Mouse (Mus musculus) embryonic facial prominence, embryonic 10.5 days (tissue): Measurements from ENCODE around the gene Pmf1. TPM values are rescaled to one million over a fixed set of nuclear protein-coding genes. Genes with fewer than 3 reads are reported as not detected.
"Not testable (repeated sequence)": the region's sequence is repeated elsewhere in the genome, so short reads cannot be mapped to it uniquely, and the experiment has no call there.

Source experiments
- DNase-seq: peaks from one replicate; pipeline ENCODE4 v3.0.0-alpha.2; 2017; ENCODE audit warnings: low spot score
- H3K27ac ChIP-seq: fragments of 300-500 bp; sonication (generic); replicated peaks from 2 replicates; pipeline ENCODE4 v1.5.1; 2016; ENCODE audit warnings: mild to moderate bottlenecking
- H3K27me3 ChIP-seq: fragments of 300-500 bp; sonication (generic); replicated peaks from 2 replicates; pipeline ENCODE4 v1.6.1; 2016; ENCODE audit warnings: low read depth, mild to moderate bottlenecking; ENCODE audit not compliant: poor library complexity, severe bottlenecking
- H3K36me3 ChIP-seq: fragments of 300-500 bp; sonication (generic); replicated peaks from 2 replicates; pipeline ENCODE4 v1.6.1; 2016; ENCODE audit warnings: mild to moderate bottlenecking, moderate library complexity
- H3K4me1 ChIP-seq: fragments of 300-500 bp; sonication (generic); 2 replicates; pipeline ENCODE4 v1.6.1; 2016
- H3K4me3 ChIP-seq: fragments of 300-500 bp; sonication (generic); 2 replicates; pipeline ENCODE4 v1.5.1; 2016; ENCODE audit warnings: mild to moderate bottlenecking, moderate library complexity
- H3K9me3 ChIP-seq: fragments of 300-500 bp; sonication (generic); 2 replicates; pipeline ENCODE4 v1.6.1; 2016; ENCODE audit warnings: mild to moderate bottlenecking
- WGBS: fragments of 180-500 bp; shearing (Covaris S2); methylation state at CpG from one replicate; pipeline ENCODE4 v1.1.7; 2016; 5-methylcytosine and 5-hydroxymethylcytosine counted together
- polyA plus RNA-seq: library from polyadenylated mRNA; unstranded; fragments of >200 nt; fragmentation: Nextera tagmentation; extraction: Ambion mirVana; gene quantifications from 2 replicates; pipeline ENCODE4 v1.2.1, GENCODE M21; 2016

Gene Pmf1
- polyA plus RNA-seq, 1 experiment from 2014 or later: 184 TPM

GRCm38 (mm10) chr3:88375750-88376626 lies 34.1 kb downstream of the Pmf1 start:
- WGBS: 9% methylated on average over 19 of the region's 19 CpGs
- H3K4me3 ChIP-seq: peak overlapping the region; percentile 43

DNA sequence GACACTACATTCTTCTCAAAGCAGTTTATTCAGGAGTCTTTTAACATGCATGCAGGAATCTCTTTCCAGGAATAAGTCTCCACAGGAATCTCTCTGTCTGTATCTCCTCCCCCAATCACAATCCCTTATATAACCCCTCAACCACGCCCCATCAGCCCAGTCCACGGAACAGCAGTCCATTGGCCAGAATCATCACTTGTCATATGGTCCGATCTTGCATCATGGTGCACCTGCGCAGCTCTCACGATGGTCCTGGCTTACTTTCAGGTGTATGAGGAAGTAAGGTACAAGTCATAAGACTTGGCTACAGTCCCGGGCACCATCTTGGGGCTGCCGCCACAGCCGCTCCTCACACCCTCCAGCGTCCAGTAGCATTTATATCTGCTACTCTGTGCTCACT lies 37.5 kb downstream of the Pmf1 start, which contains the start of gene Bglap3:
Gene Bglap3 (minus strand): TSS at position 101 of the 400 bp plus-strand sequence.
- H3K4me3 ChIP-seq, DNase-seq, H3K36me3 ChIP-seq, H3K4me1 ChIP-seq, H3K27me3 ChIP-seq, H3K27ac ChIP-seq: not testable (repeated sequence)
- peaks cover 12% of the 10 kb centered on the region for H3K9me3 ChIP-seq
- 91% methylated on average over 9 of the region's 9 CpGs for WGBS

More at GRCm38 (mm10) chr3:88375750-88376626, 34.1 kb downstream of the Pmf1 start:
- H3K27ac ChIP-seq: peak overlapping the region; percentile 73
- H3K27me3 ChIP-seq, H3K4me1 ChIP-seq, H3K9me3 ChIP-seq, H3K36me3 ChIP-seq: not testable (repeated sequence)
- peak; percentile 70 for DNase-seq

DNA sequence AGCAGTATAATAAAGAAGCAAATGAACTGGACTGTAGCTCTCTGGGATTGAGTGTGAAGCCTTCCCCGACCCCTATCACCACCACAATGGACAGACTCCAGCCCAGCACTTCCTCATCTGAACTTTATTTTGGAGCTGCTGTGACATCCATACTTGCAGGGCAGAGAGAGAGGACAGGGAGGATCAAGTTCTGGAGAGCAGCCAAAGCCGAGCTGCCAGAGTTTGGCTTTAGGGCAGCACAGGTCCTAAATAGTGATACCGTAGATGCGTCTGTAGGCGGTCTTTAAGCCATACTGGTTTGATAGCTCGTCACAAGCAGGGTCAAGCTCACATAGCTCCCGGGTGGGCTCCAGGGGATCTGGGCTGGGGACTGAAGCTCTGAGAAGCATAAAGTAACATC lies 41.6 kb downstream of the Pmf1 start:
- not testable (repeated sequence) for H3K36me3 ChIP-seq, H3K27ac ChIP-seq, H3K4me3 ChIP-seq, DNase-seq
- Histone ChIP-seq H3K27me3 (peaks cover 41% of the 10 kb centered on the region), H3K9me3 (peaks cover 12% of the 10 kb centered on the region), H3K4me1 (peaks cover 28% of the 10 kb centered on the region)
- WGBS: 89% methylated on average over 7 of the region's 7 CpGs

DNA sequence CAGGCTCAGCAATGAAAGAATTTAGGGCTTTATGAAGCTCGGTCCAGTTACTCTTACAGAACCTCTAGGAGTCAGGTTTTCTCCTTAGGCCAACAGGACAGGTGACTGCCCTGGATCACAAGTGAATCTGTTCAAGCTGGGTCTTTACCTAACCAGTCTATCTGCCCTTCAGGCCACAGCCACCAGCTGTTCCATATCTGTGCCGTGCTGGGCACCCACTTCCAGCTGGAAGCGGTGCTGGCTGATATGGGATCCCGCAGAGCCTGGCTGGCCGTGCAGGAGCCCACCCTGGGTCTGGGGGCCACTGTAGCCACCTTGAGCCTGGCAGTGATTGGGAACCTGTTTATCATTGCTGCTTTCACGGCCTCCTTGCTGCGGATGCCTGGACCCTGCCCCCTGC lies 42.6 kb downstream of the Pmf1 start:
- H3K4me3 ChIP-seq, H3K27ac ChIP-seq, DNase-seq: not testable (repeated sequence)
- Histone ChIP-seq H3K9me3 (peaks cover 12% of the 10 kb centered on the region), H3K4me1 (peaks cover 31% of the 10 kb centered on the region), H3K27me3 (peaks cover 42% of the 10 kb centered on the region), H3K36me3 (peaks cover 12% of the 10 kb centered on the region)
- 57% methylated on average over 4 of the region's 7 CpGs for WGBS

DNA sequence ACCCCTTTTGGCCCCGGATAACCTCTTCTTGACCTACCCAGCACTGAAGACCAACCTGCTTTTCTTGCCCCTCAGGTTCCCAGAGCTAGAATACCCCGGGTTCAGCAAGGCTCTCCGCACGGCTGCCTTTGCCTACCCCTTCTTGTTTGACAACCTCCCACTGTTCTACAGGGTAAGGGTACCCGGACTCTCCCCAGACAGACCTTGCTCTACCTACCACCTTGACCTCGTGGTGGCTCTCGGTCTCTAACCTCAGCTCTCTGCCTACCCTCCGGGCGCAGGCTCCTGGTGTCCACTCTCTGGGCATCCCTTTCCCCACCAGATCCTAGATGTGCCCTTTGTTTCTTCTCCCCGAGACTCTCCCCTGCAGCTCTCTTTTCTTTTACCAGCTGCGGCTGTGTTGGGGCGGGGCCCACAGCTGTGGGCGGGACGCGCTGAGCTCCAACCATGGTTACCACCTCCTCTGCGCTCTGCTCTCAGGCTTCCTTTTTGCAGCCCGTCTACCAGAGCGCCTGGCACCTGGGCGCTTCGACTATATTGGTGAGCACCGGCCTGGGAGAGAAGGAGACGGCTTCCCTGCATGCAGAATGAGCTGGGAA lies 43.2 kb downstream of the Pmf1 start:
- Histone ChIP-seq H3K36me3 (peaks cover 18% of the 10 kb centered on the region), H3K27me3 (peaks cover 42% of the 10 kb centered on the region), H3K9me3 (peaks cover 12% of the 10 kb centered on the region), H3K4me3 (peak overlapping the region; percentile 45; the same call in 1 of the 2 replicates), H3K4me1 (peaks cover 31% of the 10 kb centered on the region)
- WGBS: 5% methylated on average over 22 of the region's 22 CpGs
- not testable (repeated sequence) for H3K27ac ChIP-seq
- peak; percentile 52 for DNase-seq

DNA sequence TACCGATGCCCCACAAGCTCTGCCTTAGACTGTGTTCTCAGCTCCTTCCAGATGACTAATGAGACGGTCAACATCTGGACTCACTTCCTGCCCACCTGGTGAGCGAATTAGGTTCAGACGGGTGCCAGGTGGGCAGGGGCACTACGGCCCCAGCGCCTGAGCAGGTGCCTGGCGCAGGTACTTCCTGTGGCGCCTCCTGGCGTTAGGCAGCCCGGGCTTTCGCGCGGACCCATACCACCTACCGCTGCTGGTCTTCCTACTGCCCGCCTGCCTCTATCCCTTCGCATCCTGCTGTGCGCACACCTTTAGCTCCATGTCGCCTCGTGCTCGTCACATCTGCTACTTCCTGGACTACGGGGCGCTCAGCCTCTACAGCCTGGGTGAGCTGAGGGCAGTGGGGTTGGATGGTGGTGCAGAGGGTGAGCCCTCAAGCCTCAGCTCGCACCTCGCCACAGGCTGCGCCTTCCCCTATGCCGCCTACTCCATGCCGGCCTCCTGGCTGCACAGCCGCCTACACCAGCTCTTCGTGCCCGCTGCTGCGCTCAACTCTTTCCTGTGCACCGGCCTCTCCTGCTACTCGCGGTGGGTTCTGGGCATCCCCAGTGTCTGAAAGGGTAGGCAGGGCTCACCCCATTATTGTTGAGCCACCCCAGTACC lies 44.3 kb downstream of the Pmf1 start:
- WGBS: 35% methylated on average over 34 of the region's 34 CpGs
- peaks cover 42% of the 10 kb centered on the region for H3K27me3 ChIP-seq
- H3K36me3 ChIP-seq: peaks cover 29% of the 10 kb centered on the region
- H3K27ac ChIP-seq: no peak overlapping the region
- no peak overlapping the region for H3K4me3 ChIP-seq
- no peak for DNase-seq
- peaks cover 12% of the 10 kb centered on the region for H3K9me3 ChIP-seq
- H3K4me1 ChIP-seq: peaks cover 39% of the 10 kb centered on the region

DNA sequence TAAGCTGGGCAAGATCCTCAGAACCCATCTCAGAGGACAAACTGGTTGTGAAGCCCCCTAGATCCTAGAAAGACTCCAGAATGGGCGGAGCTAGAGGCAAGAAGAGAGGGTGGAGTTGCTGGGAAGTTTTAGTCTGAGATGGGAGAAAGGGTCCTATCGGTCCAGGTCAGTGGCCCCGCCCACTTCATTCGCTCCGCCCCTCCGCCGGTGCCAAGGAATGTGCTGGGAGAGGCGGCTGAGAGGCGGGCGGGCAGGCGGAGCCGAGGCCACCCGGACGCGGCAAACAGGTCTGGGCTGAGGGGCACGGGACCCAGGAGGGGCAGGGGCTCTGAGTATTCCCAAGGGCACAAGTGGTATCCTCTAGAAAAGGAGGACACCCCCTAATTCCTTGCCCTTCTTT lies 45.8 kb downstream of the Pmf1 start, which contains the start of gene Paqr6:
Gene Paqr6 (plus strand): TSS at position 248 of the 400 bp plus-strand sequence.
- WGBS: 2% methylated on average over 16 of the region's 16 CpGs
- Histone ChIP-seq H3K4me1 (peaks cover 54% of the 10 kb centered on the region), H3K27me3 (peaks cover 42% of the 10 kb centered on the region), H3K27ac (no peak within 1 kb of the TSS; the same call in 1 of the 2 replicates), H3K4me3 (peak within 1 kb of the TSS; percentile 33), H3K36me3 (peaks cover 44% of the 10 kb centered on the region), H3K9me3 (no peaks in the 10 kb centered on the region)
- peak; percentile 67 for DNase-seq

- 57% methylated on average over 4 of the region's 4 CpGs for WGBS
- Histone ChIP-seq H3K4me1 (peaks cover 60% of the 10 kb centered on the region), H3K9me3 (no peaks in the 10 kb centered on the region), H3K36me3 (peaks cover 50% of the 10 kb centered on the region), H3K4me3 (no peak overlapping the region), H3K27me3 (peaks cover 42% of the 10 kb centered on the region), H3K27ac (no peak overlapping the region)
- no peak for DNase-seq
Measured at GRCm38 (mm10) chr3:88363700-88364099, 46.4 kb downstream of the Pmf1 start.

- DNase-seq: no peak
- Histone ChIP-seq H3K27me3 (peaks cover 34% of the 10 kb centered on the region), H3K27ac (no peak overlapping the region), H3K4me3 (no peak overlapping the region), H3K4me1 (peaks cover 56% of the 10 kb centered on the region), H3K9me3 (no peaks in the 10 kb centered on the region), H3K36me3 (peaks cover 69% of the 10 kb centered on the region)
- 86% methylated on average over 2 of the region's 2 CpGs for WGBS
Measured at GRCm38 (mm10) chr3:88361612-88362313, 48.4 kb downstream of the Pmf1 start.

DNA sequence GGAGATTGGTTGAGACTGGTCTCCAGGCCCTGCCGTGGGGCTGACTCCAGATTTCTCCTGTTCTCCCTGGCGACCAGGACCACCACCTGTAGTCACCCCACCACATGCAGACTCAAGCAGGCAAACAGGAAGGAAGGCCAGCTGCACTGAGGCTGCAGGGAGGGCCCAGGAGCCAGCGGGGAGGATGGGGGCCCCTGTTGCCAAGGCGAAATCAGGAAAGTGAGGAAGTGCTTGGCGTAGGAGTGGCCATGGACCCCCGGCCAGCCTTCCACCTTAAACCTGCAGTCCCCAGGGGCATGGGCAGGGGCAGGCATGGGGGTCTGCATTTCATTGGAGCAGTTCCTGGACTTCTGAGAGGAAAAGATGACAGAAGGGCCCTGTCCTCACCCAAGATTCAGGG lies 49.0 kb downstream of the Pmf1 start:
- 75% methylated on average over 6 of the region's 6 CpGs for WGBS
- Histone ChIP-seq H3K27me3 (peaks cover 28% of the 10 kb centered on the region), H3K4me3 (no peak overlapping the region), H3K4me1 (peaks cover 55% of the 10 kb centered on the region), H3K9me3 (no peaks in the 10 kb centered on the region), H3K27ac (0 out of 2 replicates have a peak overlapping the region, but pooled peaks have one; percentile 36), H3K36me3 (peaks cover 76% of the 10 kb centered on the region)
- DNase-seq: no peak

DNA sequence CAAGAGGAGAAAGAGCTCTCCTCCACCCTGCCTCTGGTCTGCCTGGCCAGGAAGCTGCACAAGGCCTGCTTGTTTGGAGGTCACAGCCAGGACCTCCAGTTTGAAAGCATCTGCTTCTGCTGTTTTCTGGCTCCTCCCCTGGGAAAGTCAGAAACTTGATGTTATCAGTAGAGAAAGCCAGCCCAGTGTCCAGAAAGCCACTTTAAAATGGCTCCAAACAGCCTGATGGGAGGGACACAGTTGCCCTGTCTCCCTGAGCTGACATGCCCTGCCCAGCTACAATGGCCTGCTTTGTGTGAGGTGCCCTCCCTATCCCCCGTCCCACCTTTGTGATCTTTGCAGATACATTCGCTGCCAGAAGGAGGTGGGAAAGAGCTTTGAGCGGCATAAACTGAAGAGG lies 50.1 kb downstream of the Pmf1 start:
- DNase-seq: no peak
- H3K27ac ChIP-seq: peak overlapping the region; percentile 36; the same call in 1 of the 2 replicates
- H3K4me1 ChIP-seq: peaks cover 48% of the 10 kb centered on the region
- H3K36me3 ChIP-seq: peaks cover 87% of the 10 kb centered on the region
- no peaks in the 10 kb centered on the region for H3K9me3 ChIP-seq
- WGBS: 57% methylated on average over 3 of the region's 3 CpGs
- H3K27me3 ChIP-seq: peaks cover 17% of the 10 kb centered on the region
- no peak overlapping the region; the same call in 1 of the 2 replicates for H3K4me3 ChIP-seq

DNA sequence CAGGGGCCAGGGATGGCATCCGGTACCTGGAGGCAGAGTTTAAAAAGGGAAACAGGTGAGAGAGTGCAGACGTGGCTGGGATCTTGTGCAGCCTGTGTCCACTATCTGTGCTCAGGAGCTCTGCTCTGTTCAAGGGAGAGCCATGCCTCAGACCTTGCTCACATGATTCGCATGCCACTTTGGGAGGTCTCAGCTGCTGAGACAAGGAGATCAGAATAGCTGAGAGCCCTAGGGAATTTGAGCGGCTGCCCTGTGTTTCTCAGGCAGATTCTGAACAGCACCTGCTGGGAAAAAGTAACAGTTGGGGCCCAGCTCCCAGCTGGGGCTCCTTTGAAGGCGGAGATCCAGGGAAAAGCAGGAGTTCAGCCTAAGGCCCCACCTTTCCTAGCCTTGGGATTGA lies 50.5 kb downstream of the Pmf1 start:
- H3K27ac ChIP-seq: peak overlapping the region; percentile 36; the same call in 1 of the 2 replicates
- no peak for DNase-seq
- WGBS: 68% methylated on average over 5 of the region's 5 CpGs

More for the DNA sequence above, 50.5 kb downstream of the Pmf1 start:
- Histone ChIP-seq H3K4me1 (peaks cover 44% of the 10 kb centered on the region), H3K36me3 (peaks cover 91% of the 10 kb centered on the region), H3K9me3 (no peaks in the 10 kb centered on the region), H3K4me3 (no peak overlapping the region), H3K27me3 (peaks cover 13% of the 10 kb centered on the region)
